8 mouse cellular contexts compared by ENCODE assay signal in the genomic region with DNA sequence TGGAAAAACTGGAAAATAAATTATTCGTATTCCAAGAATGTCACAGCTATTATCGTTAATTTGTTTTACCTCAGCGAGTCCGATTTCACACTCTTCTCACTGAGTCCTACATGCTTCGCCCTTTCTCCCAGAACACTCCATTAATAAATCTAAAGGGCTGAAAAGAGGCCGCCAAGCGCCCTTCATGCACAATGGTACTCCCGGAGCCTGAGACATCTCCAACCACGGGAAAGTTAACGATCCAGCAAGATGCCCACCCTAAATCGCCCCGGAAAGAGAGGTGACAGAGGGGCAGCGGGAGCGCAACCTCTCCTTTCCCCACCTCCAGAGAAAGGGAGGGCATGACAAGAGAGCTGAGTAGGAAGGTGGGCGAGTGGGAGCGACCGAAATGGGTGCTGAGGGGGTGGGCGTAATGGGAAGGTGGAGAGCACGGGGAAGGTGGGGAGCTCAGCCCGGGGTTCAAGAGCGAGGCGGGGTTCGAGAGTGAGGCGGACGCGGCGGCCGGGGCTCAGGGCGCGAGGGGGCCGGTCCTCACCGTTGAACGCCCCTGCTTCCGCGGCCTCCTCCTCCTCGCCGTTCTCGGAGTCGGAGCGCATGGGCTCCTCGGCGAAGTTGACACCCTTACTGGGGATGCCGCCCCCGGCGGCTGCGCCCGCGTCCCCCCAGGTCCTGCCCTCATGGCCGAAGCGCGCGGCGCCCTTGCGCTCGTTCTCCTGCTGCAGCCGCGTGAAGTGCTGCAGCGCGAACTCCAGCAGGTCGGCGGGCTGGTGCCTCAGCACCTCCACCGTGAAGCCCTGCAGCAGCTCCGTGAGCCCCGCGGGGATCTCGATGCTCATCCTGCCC. TPM values are rescaled to one million over a fixed set of nuclear protein-coding genes. Genes with fewer than 3 reads are reported as not detected.
DNase-seq lines count a peak whose midpoint lies in the region; ATAC-seq and TF ChIP-seq lines count a peak whose summit lies in the region.

No protein-coding gene starts in this region.

- H3K27ac ChIP-seq in cerebellum, adult 2 months (ENCODE audit: insufficient read depth, low read length) = no peak overlapping the region
- peak overlapping the region; percentile 96 for H3K27ac ChIP-seq in embryonic facial prominence, embryonic 13.5 days
- peak overlapping the region; percentile 94 for H3K27ac ChIP-seq in hindbrain, embryonic 11.5 days (ENCODE audit: low read depth, low read length)
- peak overlapping the region; percentile 93 for H3K27ac ChIP-seq in stomach, embryonic 14.5 days (ENCODE audit: low read length)

- ATAC-seq in cerebellum, adult (ENCODE audit: insufficient number of reproducible peaks, low FRiP score, low TSS enrichment) = no peak; the same call in 1 of the 2 replicates
- peak; percentile 77 for ATAC-seq in embryonic facial prominence, embryonic 13.5 days (ENCODE audit: insufficient number of reproducible peaks, insufficient read depth, low FRiP score, low TSS enrichment, low read depth)
- peak; percentile 85 for ATAC-seq in hindbrain, embryonic 11.5 days (ENCODE audit: low FRiP score)
- ATAC-seq in stomach, embryonic 14.5 days (ENCODE audit: insufficient number of reproducible peaks, insufficient read depth, low FRiP score, low read depth) = peak; percentile 83

- TF ChIP-seq POLR2A in cerebellum, adult 2 months (IDR thresholded peaks at IDR 0.05; ENCODE audit: borderline replicate concordance, insufficient read depth, low read length) = no peak

- no peak for TF ChIP-seq CTCF in cerebellum, adult 2 months (IDR thresholded peaks at IDR 0.05; ENCODE audit: borderline replicate concordance, insufficient read depth, low read depth, low read length)

- no peaks in the 10 kb centered on the region for H3K36me3 ChIP-seq in embryonic facial prominence, embryonic 13.5 days
- H3K36me3 ChIP-seq in hindbrain, embryonic 11.5 days (ENCODE audit: control insufficient read depth, insufficient read depth, low read length) = no peaks in the 10 kb centered on the region
- no peaks in the 10 kb centered on the region for H3K36me3 ChIP-seq in stomach, embryonic 14.5 days (ENCODE audit: control insufficient read depth, insufficient read depth, low read length)

- no peaks in the 10 kb centered on the region for H3K4me1 ChIP-seq in cerebellum, adult 2 months (ENCODE audit: control insufficient read depth, insufficient read depth, low read length)
- peaks cover 29% of the 10 kb centered on the region for H3K4me1 ChIP-seq in embryonic facial prominence, embryonic 13.5 days
- H3K4me1 ChIP-seq in hindbrain, embryonic 11.5 days (replicated peaks; ENCODE audit: control insufficient read depth, insufficient read depth, low read length) = no peaks in the 10 kb centered on the region
- 0 out of 2 replicates have a peak, but pooled peaks cover 6% of the 10 kb centered on the region for H3K4me1 ChIP-seq in stomach, embryonic 14.5 days (ENCODE audit: control insufficient read depth, insufficient read depth, low read length)

- peak in 1 of 2 experiments; percentile 9 for DNase-seq in cerebellum, adult 2 months
- DNase-seq in retina, embryonic 14.5 days (ENCODE audit: low spot score) = peak; percentile 47
- no peak for DNase-seq in retina, postnatal 1 day
- peak; percentile 78 for DNase-seq in hindbrain, embryonic 11.5 days (ENCODE audit: low spot score)
- peak; percentile 37 for DNase-seq in lung, postnatal 10 days

- H3K4me2 ChIP-seq in embryonic facial prominence, embryonic 13.5 days = peak overlapping the region; percentile 87
- peak overlapping the region; percentile 73 for H3K4me2 ChIP-seq in hindbrain, embryonic 11.5 days (replicated peaks; ENCODE audit: low read depth, low read length)
- peak overlapping the region; percentile 93 for H3K4me2 ChIP-seq in stomach, embryonic 14.5 days (replicated peaks; ENCODE audit: low read depth, low read length)

- H3K27me3 ChIP-seq in cerebellum, adult 2 months (ENCODE audit: control insufficient read depth, insufficient read depth, low read length) = no peaks in the 10 kb centered on the region; the same call in 1 of the 2 replicates
- no peaks in the 10 kb centered on the region for H3K27me3 ChIP-seq in embryonic facial prominence, embryonic 13.5 days
- H3K27me3 ChIP-seq in hindbrain, embryonic 11.5 days (ENCODE audit: control insufficient read depth, insufficient read depth, low read length) = no peaks in the 10 kb centered on the region
- no peaks in the 10 kb centered on the region for H3K27me3 ChIP-seq in stomach, embryonic 14.5 days (ENCODE audit: control insufficient read depth, insufficient read depth, low read length)

- H3K4me3 ChIP-seq in cerebellum, adult 2 months (replicated peaks; ENCODE audit: insufficient read depth, low read depth, low read length) = peak overlapping the region; percentile 61
- peak overlapping the region; percentile 69 for H3K4me3 ChIP-seq in embryonic facial prominence, embryonic 13.5 days
- peak overlapping the region; percentile 84 for H3K4me3 ChIP-seq in hindbrain, embryonic 11.5 days (ENCODE audit: low read depth, low read length)
- peak overlapping the region; percentile 84 for H3K4me3 ChIP-seq in stomach, embryonic 14.5 days (ENCODE audit: low read depth, low read length)

- 2% methylated on average over 66 of the region's 66 CpGs for WGBS in cerebellum, adult 2 months
- under 1% methylated on average over 63 of the region's 66 CpGs for WGBS in embryonic facial prominence, embryonic 13.5 days
- WGBS in hindbrain, embryonic 11.5 days = 2% methylated on average over 57 of the region's 66 CpGs
- under 1% methylated on average over 54 of the region's 66 CpGs for WGBS in stomach, embryonic 14.5 days

- H3K9me3 ChIP-seq in embryonic facial prominence, embryonic 13.5 days = no peaks in the 10 kb centered on the region
- H3K9me3 ChIP-seq in hindbrain, embryonic 11.5 days (ENCODE audit: control insufficient read depth, low read length) = no peaks in the 10 kb centered on the region
- H3K9me3 ChIP-seq in stomach, embryonic 14.5 days (ENCODE audit: control insufficient read depth, low read depth, low read length) = no peaks in the 10 kb centered on the region

- peak overlapping the region; percentile 86 for H3K9ac ChIP-seq in embryonic facial prominence, embryonic 13.5 days
- H3K9ac ChIP-seq in hindbrain, embryonic 11.5 days (ENCODE audit: low read depth, low read length) = peak overlapping the region; percentile 92
- peak overlapping the region; percentile 72 for H3K9ac ChIP-seq in stomach, embryonic 14.5 days (replicated peaks; ENCODE audit: low read depth, low read length)

RNA-seq across cellular contexts. Expression of a gene that starts 0.6 kb away (rescaled TPM):
- 9.5 and 11.9 TPM in 2 replicates for polyA plus RNA-seq in cerebellum, adult 2 months (2012; rRNA removed)
- 37.3 and 38.1 TPM in 2 replicates for polyA plus RNA-seq in embryonic facial prominence, embryonic 13.5 days (2015; fragmentation: Nextera tagmentation; extraction: Ambion mirVana)
- polyA plus RNA-seq in hindbrain, embryonic 11.5 days (2014; fragmentation: Nextera tagmentation; extraction: Ambion mirVana) = 75.5 and 80.6 TPM in 2 replicates
- 34.0 and 38.7 TPM in 2 replicates for polyA plus RNA-seq in stomach, embryonic 14.5 days (2014; fragmentation: Nextera tagmentation; extraction: Ambion mirVana)
